Mouse (Mus musculus) gastrocnemius, postnatal 10 days (tissue): ENCODE data around the gene Sgms1. TPM values are rescaled to one million over a fixed set of nuclear protein-coding genes. Genes with fewer than 3 reads are reported as not detected.

ENCODE experiments used
- DNase-seq: peaks from one replicate; pipeline ENCODE4 v3.0.0; 2021; ENCODE audit warnings: mixed read lengths
- total RNA-seq, 2 experiments: library from RNA; stranded (reverse); gene quantifications; 2 replicates each; pipeline ENCODE4 v1.2.3; 2021

The Sgms1 gene
- total RNA-seq, 2 experiments from 2014 or later: 51.0 to 52.7 TPM

- no peak for DNase-seq
Observed at GRCm38 (mm10) chr19:32243246-32243645, 146.3 kb downstream of the Sgms1 start.

- DNase-seq: peak; percentile 65
Observed at GRCm38 (mm10) chr19:32242153-32242552, 147.4 kb downstream of the Sgms1 start.

DNA sequence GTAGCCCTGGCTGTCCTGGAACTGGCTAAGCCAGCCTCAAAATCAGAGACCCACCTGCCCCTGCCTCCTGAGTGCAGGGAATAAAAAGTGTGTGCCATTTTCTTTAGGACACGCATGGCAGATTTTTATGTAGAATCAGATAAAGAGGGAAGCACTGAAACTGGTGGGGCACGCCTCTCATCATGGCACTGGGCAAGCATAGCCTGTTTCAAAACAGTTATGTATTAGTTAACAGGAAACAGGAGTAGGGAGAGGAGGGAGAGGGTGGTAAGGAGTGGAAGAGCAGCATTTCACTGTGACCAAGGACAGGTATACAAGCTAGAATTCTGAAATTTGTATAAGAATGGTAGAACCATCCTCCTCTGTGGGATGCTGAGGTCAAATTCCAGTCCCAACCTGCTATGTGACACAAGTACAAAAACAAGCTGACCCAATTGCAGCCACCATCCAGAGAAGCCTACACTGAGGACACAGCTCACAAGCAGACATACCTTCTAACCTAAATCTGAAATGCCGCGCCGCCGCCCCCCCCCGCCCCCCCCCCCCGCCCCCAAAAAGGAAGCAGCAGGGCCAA, 149.0 kb downstream of the Sgms1 start:
- DNase-seq: no peak

GRCm38 (mm10) chr19:32239925-32240324, 149.6 kb downstream of the Sgms1 start:
- DNase-seq: no peak

DNA sequence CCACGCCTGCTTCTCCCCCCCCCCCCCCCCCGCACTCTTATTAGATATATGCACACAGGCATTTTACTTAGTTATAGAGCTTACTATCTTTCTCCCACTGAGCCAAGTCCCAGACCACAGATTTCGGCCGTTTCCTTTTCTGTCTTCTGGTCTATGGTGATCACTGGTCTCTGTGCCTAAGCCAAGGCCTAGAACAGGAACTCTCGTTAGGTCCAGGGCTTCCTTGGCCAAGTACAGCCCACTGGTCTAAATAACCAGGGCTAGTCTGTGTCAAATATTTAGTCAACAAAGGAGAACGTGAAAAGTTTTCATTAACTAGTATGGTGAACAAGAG, 150.1 kb downstream of the Sgms1 start:
- DNase-seq: no peak

GRCm38 (mm10) chr19:32238722-32239458, 150.6 kb downstream of the Sgms1 start:
- DNase-seq: no peak

DNA sequence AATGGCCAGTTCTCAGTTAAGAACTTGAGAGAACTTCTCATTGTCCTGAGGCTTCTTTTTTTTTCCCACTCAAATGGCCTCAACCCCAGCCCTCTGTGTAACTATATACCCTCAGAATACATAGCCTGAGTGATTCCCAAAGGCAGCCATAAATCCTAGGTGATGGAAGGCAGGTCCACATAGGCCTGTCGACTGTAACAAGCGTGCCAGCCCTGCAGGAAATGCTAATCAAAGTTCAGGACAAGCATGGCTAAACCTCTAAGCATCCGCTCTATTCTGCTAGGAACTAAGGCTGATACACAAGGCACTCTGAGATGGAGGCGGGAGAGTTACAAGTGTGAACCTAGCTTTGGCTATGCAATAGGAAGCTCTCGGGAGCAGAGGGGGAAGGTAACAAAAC, 151.8 kb downstream of the Sgms1 start:
- DNase-seq: no peak

DNA sequence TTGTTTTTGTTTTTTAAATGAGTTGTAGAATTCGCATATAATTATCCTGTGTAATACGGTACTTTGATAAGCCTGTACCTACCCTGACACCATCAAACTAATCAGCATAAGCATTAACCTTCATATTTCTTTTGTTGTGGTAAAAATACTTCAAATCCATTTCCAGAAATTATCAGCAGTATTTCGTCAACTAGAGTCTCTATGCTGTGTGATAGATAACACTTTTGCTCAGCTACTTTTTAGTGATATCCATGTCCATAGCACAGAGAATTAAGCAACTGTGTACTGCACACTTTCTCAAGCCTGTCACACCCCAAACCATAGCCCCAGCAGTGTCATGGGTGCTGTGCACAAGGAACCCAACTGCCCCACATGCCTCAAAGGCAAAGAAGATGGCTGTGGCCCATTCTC, 152.3 kb downstream of the Sgms1 start:
- DNase-seq: no peak

GRCm38 (mm10) chr19:32234717-32235434, 154.6 kb downstream of the Sgms1 start:
- no peak for DNase-seq

- DNase-seq: no peak
Observed at GRCm38 (mm10) chr19:32231292-32231691, 158.2 kb downstream of the Sgms1 start.

- no peak for DNase-seq
Observed at GRCm38 (mm10) chr19:32230798-32231197, 158.7 kb downstream of the Sgms1 start.

- DNase-seq: no peak
Observed at GRCm38 (mm10) chr19:32230301-32230700, 159.2 kb downstream of the Sgms1 start.

GRCm38 (mm10) chr19:32229776-32230175, 159.7 kb downstream of the Sgms1 start:
- DNase-seq: no peak

- no peak for DNase-seq
Observed at GRCm38 (mm10) chr19:32227175-32227574, 162.3 kb downstream of the Sgms1 start.

GRCm38 (mm10) chr19:32225097-32225490, 164.4 kb downstream of the Sgms1 start:
- DNase-seq: no peak

DNA sequence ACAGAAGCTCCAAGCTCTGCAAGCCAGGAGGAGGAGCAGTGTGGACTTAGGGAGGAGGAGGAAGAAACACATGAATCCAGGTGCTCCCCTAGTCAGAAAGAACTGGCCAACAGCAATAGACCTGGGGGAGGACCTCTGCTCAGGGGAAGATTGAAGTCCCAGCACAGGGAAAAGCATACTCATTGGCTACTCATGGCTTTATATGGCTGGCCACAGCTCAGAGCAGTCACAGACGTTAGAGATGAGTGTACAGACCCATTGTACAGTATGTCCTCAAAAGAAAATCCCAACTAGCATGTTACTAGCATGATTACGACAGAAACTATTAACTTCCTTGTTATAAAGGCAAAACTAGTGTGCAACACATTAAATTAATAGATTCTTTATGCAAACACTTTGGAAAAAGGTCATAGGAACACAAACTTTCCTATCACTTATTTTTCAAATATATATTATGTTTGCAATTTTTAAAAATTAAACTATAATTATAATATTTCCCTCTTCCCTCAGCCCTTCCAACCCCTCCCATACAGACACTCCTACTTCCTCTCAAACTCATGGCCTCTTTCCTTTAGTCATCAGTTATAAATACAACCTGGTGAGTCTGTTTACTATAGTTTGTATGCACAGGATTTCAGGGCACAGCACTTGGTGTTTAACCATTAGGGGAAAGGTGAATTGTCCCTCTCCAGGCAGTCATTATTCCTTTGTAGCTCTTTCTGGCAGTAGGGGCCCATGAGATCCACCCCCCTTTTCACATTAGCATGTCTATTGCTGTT, 165.0 kb downstream of the Sgms1 start:
- DNase-seq: no peak

DNA sequence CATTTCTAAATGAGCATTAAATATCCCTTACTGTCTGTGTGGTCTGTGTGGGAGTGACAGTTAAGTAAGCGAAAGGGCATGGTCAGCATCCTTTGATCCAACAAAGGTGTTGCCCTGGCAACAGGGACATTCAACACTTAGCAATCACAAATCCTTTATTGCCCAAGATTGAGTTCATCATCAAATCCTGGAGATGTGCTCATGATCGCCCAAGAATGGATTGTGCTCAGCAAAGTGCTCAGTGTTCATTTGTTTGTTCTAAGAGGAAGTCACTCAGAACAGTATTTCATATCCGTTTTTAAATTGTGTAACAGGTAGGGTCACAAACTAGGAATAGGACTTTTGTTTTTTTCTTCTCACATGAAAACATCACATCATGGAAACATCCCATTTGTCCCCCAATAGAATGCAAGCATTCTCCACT, 165.8 kb downstream of the Sgms1 start:
- DNase-seq: no peak

GRCm38 (mm10) chr19:32222083-32222482, 167.4 kb downstream of the Sgms1 start:
- no peak for DNase-seq

DNA sequence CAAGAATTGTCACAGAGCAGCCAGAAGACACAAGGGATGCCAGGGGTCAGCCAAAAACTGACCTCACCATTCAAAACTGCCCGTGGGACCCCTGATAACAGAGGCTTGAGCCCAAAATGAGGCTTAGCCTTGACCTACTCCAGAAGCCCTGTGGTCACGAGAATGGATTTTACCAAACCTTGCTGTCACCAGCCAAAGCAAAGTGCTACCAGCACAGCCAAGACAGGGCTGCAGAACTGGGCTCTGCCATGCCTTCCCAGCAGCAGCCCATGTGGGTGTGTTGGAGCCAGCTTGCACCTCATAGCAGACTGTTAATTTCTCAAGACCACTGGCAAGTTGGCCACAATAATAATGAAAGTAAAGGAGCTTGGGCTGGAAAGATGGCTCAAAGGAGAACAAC, 168.5 kb downstream of the Sgms1 start:
- no peak for DNase-seq

GRCm38 (mm10) chr19:32216710-32217109, 172.8 kb downstream of the Sgms1 start:
- DNase-seq: no peak

DNA sequence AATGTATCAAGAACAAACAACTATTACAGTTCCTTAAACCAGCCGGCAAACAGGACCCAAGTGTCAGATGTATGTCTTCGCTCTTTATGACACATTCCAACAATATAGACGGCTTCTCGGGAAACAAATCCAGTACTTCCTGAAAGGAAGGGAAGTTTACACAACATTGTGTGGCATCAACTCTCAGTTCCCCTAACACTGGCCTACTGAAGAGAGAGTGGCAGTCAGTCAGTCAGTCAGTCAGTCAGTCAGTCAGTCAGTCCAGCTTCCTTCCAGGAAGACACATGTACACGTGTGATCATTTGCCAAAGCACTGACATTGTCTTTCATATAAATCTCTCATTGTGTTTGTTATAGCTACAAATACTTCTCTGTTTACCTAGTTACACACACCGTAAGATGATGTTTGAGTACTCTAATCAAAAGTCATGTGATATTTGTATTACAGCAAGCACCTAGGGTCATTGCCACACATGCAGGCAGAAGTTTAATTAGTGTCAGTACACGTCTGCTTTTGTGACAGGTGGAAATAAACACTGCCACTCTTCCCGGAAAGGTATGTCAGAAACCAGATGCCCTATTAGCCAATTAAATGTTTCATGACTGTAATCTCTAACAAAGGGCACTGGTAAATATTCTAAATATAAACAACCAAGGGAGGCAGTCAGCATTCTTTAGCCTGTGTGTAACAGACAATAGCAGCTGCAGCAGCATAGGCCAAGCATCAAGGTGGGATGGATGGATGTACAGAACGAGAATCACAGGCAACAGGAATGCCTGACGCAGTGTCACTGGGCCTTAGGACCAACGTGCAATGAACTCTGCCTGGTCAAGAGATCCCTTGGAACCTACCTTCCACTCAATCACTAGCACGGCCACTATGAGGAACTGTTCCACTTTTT, 174.4 kb downstream of the Sgms1 start:
- DNase-seq: no peak

DNA sequence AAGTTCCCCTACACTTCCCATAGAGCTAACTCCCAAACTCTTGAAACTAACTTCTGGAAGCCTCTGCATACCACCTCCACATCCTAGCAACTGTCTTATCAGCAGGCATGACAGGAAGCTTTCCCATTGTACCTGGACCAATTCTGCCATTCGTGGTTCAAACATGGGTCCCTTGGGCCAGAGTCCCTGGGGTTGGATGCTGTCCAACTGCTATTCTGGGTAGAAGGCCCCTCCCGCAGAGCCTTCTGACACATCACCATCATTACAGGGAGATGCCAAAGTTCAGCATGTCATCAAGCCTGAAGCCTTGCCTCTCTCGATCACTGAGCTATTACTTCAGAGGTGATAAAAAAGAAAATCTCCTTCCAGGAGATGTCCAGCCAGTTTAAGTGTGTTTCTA, 175.9 kb downstream of the Sgms1 start:
- DNase-seq: no peak
